Mouse (Mus musculus): ENCODE results near the gene Golga2.

The Golga2 gene

GRCm38 (mm10) chr2:32287334-32287840, at the start of gene Golga2:
TSS of gene Golga2 (plus strand) at chr2:32287384.
- DNase-seq (ENCODE audit: low read depth, low spot score), result no peak

- DNase-seq (ENCODE audit: low read depth, low spot score), result no peak
These were observed 49.6 kb upstream of the Golga2 start for GRCm38 (mm10) chr2:32237571-32237970.

GRCm38 (mm10) chr2:32238708-32239435, 48.3 kb upstream of the Golga2 start:
- no peak for DNase-seq (ENCODE audit: low read depth, low spot score)

GRCm38 (mm10) chr2:32240591-32240990, 46.6 kb upstream of the Golga2 start:
- no peak for DNase-seq (ENCODE audit: low read depth, low spot score)

GRCm38 (mm10) chr2:32242986-32243385, 44.2 kb upstream of the Golga2 start:
- DNase-seq (ENCODE audit: low read depth, low spot score), result no peak

GRCm38 (mm10) chr2:32246741-32247140, 40.4 kb upstream of the Golga2 start:
- DNase-seq (ENCODE audit: low read depth, low spot score), result no peak

GRCm38 (mm10) chr2:32248377-32249361, 38.5 kb upstream of the Golga2 start:
- no peak for DNase-seq (ENCODE audit: low read depth, low spot score)

DNA sequence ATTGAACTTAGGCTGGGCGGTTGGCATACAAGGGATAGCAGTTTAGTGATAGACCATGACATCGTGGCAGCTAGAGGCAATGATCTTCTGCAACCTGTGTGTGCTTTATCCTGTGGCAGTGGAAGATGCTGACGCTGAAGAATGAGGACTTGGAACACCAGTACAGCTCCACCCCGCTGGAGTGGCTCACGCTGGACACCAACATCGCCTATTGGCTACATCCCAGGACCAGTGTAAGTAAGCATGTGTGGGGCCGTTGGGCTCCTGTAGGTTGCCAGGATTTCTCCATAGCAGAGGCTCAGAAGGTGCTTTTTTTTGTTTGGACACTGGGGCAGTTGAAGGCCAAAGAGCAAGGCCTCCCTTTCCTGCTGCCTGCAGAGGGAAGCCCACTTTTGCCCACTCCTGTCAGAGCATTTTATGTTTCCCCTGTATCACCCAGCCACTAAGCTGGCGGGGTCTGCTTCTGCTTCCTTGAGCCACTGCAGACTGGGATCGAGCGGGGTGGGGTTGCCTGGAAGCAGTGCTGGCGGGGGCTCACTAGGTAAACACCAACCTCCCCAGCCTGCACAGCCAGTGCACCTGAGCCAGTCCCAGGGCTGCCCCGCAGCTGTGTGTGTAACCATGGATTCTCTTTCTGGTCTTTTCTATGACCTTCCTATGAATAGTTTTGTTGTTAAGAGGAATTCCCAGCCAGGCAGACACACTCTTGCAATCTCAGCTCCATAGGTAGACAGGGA, 35.2 kb upstream of the Golga2 start:
- peak; percentile 40 for DNase-seq (ENCODE audit: low read depth, low spot score)

GRCm38 (mm10) chr2:32252658-32253057, 34.5 kb upstream of the Golga2 start:
- no peak for DNase-seq (ENCODE audit: low read depth, low spot score)

- no peak for DNase-seq (ENCODE audit: low read depth, low spot score)
These were observed 33.8 kb upstream of the Golga2 start for GRCm38 (mm10) chr2:32253352-32253751.

DNA sequence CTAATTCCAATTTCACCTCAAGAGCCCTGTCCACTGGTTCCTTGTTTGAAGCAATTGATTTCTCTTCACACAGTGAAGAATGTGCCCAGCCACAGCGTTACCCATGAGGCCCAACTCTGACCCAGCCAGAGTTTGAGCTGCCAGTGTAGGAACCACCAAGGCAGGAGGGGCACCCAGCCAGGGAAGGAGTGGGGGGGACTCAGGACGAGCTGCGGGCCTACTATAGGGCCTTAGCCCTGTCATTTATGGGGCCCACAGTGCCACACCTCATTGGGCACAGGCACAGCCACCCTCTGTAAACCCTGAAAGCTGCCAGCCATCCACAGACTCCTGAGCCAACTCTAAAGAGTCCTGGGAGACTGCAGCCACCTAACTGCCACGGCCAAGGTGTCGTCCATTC, 32.6 kb upstream of the Golga2 start:
- no peak for DNase-seq (ENCODE audit: low read depth, low spot score)

- no peak for DNase-seq (ENCODE audit: low read depth, low spot score)
These were observed 30.9 kb upstream of the Golga2 start for GRCm38 (mm10) chr2:32256273-32256672.

- no peak for DNase-seq (ENCODE audit: low read depth, low spot score)
These were observed 28.2 kb upstream of the Golga2 start for GRCm38 (mm10) chr2:32258887-32259533.

DNA sequence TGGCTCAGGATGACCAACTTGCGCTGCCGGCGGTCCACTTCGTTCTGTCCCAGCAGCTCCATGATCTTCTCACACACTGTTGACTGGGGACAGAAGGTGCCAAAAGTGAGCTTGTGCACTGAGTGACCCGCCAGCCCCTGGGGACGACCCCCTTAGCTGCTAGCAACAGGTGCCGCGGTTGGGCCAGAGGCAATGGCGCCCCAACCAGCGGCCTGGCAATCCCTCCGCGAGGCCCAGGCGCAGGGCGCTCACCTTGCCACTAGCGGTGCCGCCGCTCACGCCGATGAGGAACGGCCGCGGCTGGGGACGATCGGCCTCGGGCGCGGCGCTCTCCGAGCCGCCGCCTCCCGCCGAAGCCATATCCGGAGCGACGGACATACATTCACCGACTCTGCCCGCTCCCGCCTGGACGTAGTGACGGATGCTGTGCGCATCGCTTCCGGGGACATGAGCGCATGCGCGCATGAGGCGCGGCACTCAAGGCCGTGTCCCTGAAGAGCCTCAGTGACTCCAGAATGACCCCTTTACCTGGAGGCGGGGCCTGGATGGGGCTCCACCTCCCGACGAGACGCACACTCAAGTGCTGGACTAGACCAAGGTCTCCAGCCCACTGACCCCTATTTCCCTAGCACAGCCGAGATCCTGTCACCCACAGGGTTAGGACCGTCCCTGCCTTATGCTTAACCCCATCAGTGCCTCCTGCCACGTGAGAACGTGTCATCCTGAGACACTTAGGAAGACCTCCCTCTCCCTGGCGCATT, 27.3 kb upstream of the Golga2 start, which contains the start of gene Uck1:
TSS of gene Uck1 (minus strand) at position 503 of the 761 bp plus-strand sequence.
- DNase-seq (ENCODE audit: low read depth, low spot score), result peak; percentile 97

DNA sequence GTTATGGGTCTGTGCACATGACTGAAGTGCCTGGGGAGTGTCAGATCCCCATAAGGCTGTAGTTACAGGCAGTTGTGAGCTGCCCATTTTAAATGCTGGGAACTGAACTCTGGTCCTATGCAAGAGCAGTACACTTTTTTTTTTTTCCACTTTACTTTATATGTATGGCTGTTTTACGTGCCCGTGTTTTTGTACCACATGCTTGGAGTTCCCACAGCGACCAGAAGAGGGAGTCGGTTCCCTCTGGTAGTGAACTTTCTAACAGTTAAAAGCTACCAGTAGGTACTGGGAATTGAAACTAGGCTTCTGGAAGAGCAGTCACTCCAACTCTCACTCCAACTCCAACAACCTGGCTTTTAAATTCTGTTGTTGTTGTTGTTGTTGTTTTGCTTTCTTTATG, 26.5 kb upstream of the Golga2 start:
- peak; percentile 62 for DNase-seq (ENCODE audit: low read depth, low spot score)

DNA sequence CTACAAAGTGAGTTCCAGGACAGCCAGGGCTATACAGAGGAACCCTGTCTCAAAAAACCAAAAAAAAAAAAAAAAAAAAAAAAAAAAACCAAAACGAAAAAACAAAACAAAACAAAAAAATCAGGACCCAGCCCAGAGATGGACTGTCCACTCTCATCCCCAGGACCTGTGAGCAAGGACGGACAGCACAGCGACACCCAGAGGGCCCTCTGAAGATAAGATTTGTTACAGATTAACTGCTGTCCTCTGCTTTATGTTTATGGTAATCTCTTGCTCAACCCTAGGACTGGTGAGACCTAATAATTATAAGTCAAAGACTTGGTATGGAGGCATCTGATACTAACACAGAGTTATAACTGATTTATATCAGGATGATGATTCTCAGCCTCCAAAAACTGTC, 11.4 kb upstream of the Golga2 start:
- DNase-seq (ENCODE audit: low read depth, low spot score), result no peak

DNA sequence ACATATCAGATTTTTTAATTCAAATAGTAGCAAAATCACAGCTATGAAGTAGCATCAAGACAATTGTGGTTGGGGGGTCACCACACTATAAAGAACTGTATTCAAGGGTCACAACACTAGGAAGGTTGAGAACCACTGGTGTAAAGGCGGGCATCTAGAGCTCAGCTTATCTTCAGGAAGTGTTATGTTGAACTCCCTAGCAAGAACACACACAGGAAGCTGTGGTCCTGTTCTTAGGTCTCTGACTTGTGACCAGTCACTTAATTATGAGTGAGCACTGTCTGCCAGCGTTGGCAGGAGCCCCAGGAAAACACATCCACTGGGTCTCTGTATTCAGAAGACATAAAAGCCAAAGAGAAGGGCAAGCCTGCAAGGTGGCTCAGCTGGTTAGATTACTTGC, 4.9 kb upstream of the Golga2 start:
- no peak for DNase-seq (ENCODE audit: low read depth, low spot score)

DNA sequence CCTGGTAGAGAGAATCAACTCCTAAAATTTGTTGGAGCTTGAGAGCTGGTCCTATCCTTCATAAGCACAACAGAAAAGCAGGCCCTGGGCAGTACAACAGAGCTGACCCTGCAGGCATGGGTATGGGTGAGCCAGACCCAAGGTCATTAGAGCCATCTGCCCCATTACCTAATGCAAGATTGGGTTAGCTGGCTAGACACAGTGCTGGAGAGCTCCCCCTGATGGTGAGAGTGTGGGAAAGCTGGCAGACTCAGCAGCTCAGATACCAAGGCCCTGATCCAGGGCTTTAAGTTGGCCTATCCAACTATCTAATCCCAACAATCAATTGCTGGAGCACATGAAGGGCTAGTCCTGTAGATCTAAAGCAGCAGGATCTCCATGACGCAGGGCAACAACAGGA, 4.5 kb upstream of the Golga2 start:
- peak; percentile 79 for DNase-seq (ENCODE audit: low read depth, low spot score)

DNA sequence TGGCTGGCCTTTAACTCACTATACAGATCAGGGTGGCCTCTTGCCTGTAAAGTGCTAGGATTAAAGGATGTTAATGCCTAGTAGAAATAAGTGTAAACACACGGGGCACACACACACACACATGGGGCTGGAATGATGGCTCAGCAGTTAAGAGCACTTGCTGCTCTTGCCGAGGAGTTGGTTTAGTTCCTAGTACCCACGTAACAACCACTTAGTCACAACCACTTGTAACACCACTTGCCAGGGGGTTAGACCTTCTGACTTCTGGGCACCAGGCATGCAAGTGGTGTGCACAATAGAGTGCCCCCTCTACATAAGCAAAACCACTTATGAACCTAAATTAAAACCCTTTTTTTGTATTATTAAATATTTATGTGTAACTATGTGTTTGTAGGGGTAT, 3.2 kb upstream of the Golga2 start:
- no peak for DNase-seq (ENCODE audit: low read depth, low spot score)

GRCm38 (mm10) chr2:32287923-32288367, 761 bp downstream of the Golga2 start, which contains the start of gene Swi5:
TSS of gene Swi5 (minus strand) at chr2:32288075.
- DNase-seq (ENCODE audit: low read depth, low spot score), result peak; percentile 100
